Mouse (Mus musculus) liver, embryonic 14.5 days (tissue): Measurements from ENCODE around the gene Serinc5.

Experiments
- CTCF ChIP-seq: IDR thresholded peaks from 2 replicates; pipeline ENCODE4 v1.5.1; 2016; ENCODE audit warnings: antibody characterized with exemption, low read depth, control low read depth
- EP300 ChIP-seq: IDR thresholded peaks from 2 replicates; pipeline ENCODE4 v1.6.1; 2016; ENCODE audit warnings: antibody characterized with exemption, low read depth

DNA sequence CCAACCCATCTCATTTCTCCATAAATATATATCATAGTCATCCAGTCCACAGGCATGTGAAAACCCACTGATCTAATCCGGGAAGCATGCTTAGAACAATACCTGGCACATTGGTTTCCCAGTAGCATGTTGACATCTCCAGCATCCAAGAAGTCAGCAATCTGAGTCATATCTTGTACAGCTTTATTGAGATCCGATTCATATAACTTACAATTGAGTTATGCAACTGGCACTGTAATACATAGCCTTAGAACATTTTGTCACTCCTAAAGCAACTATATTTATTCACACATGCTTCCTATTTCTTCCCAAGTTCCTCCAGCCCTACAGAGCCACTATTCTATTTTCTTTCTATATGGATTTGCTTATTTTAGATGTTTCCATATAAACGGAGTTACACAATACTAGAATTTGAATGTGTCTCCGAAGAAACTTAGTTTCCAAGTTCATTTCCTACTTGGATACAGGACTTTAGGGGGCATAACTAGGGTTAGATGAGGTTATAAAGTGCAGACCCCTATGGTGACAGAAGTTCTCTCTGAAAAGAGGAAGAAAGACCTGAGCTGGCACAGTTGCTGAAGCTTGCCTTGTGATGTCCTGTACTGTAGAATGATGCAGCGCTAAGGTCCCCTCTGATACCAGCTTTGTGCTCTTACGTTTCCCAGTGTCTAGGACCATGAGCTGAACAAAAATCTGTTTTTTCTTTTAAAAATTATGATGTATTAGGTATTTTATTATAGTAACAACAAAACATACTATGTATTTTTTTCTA is 57.5 kb downstream of the Serinc5 start:
- TF ChIP-seq CTCF (no peak), EP300 (no peak)
